Mouse (Mus musculus) heart, adult 2 months (tissue): ENCODE measurements around the gene Btnl1.

Source experiments
- CTCF ChIP-seq: fragments of 200-600 bp; IDR thresholded peaks from 2 replicates; pipeline ENCODE4 v1.8.1; 2022; ENCODE audit warnings: antibody characterized with exemption, mild to moderate bottlenecking, moderate library complexity
- EP300 ChIP-seq: fragments of 200-500 bp; IDR thresholded peaks from 2 replicates; pipeline ENCODE4 v1.6.1; 2011; ENCODE audit warnings: low read depth, low read length, control low read depth; ENCODE audit not compliant: insufficient read depth
- POLR2A ChIP-seq: fragments of 200-500 bp; IDR thresholded peaks from 2 replicates; pipeline ENCODE4 v1.6.1; 2011; ENCODE audit warnings: mild to moderate bottlenecking, low read depth, low read length, control low read depth; ENCODE audit not compliant: insufficient read depth

DNA sequence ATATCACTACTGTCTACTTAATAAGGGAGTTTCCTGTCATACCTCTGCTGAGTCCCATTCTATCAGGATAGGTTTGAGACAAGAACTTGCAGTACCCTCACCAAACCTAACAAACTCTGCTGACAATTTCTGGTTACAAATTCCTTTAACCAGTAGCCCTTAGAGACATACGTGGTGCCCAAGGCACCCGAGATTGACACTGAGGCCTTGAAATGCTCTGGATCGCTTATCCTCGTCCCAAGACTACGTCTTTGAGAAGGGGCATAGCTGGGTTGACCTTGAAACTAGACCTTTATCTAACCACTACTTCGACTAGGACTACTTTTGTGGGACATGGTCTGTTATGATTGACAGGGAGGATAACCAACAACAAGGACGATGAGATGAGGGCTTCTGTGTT, 31.4 kb upstream of the Btnl1 start:
- TF ChIP-seq EP300 (no peak), POLR2A (no peak), CTCF (no peak)
